Mouse (Mus musculus) heart, embryonic 14.5 days (tissue): ENCODE data around the gene Trim5. TPM values are rescaled to one million over a fixed set of nuclear protein-coding genes. Genes with fewer than 3 reads are reported as not detected.
"Not testable (repeated sequence)": the region's sequence is repeated elsewhere in the genome, so short reads cannot be mapped to it uniquely, and the experiment has no call there.

ENCODE experiments used
- ATAC-seq: fragments of 200-750 bp; cut with Nextera tagmentation; 2 replicates; pipeline ENCODE4 v1.8.0; 2017; ENCODE audit warnings: low read depth, moderate TSS enrichment; ENCODE audit not compliant: insufficient number of reproducible peaks, insufficient read depth, low FRiP score
- H3K27ac ChIP-seq, 2 experiments: fragments of 200-500 bp in 1 of 2; fragments of 300-500 bp in 1 of 2; sonication (generic) in 1 of 2; replicated peaks in 1 of 2; 2 replicates each; pipeline ENCODE4 v1.5.1; 2012 to 2014; ENCODE audit warnings: low read depth in 2 of 2, low read length in 2 of 2, control low read depth in 1 of 2, mild to moderate bottlenecking in 1 of 2, mixed read lengths in 1 of 2; ENCODE audit not compliant: control insufficient read depth in 1 of 2, insufficient read depth in 1 of 2
- H3K27me3 ChIP-seq: fragments of 300-500 bp; sonication (generic); 2 replicates; pipeline ENCODE4 v1.6.1; 2014; ENCODE audit warnings: mild to moderate bottlenecking, low read length, control low read depth; ENCODE audit not compliant: control insufficient read depth, insufficient read depth
- H3K36me3 ChIP-seq: fragments of 300-500 bp; sonication (generic); 2 replicates; pipeline ENCODE4 v1.6.1; 2014; ENCODE audit warnings: mild to moderate bottlenecking, control low read depth, low read length, mixed read lengths; ENCODE audit not compliant: control insufficient read depth, insufficient read depth
- H3K4me1 ChIP-seq, 2 experiments: fragments of 200-500 bp in 1 of 2; fragments of 300-500 bp in 1 of 2; sonication (generic) in 1 of 2; 2 replicates each; pipeline ENCODE4 v1.6.1; 2012 to 2014; ENCODE audit warnings: low read length in 2 of 2, control low read depth in 1 of 2, mixed read lengths in 1 of 2; ENCODE audit not compliant: control insufficient read depth in 2 of 2, insufficient read depth in 2 of 2
- H3K4me2 ChIP-seq: fragments of 300-500 bp; sonication (generic); 2 replicates; pipeline ENCODE4 v1.6.1; 2014; ENCODE audit warnings: mild to moderate bottlenecking, low read length
- H3K4me3 ChIP-seq, 2 experiments: fragments of 200-500 bp in 1 of 2; fragments of 300-500 bp in 1 of 2; sonication (generic) in 1 of 2; 2 replicates each; pipeline ENCODE4 v1.5.1; 2012 to 2014; ENCODE audit warnings: low read length in 2 of 2, mild to moderate bottlenecking in 2 of 2, control low read depth in 1 of 2, low read depth in 1 of 2, moderate library complexity in 1 of 2; ENCODE audit not compliant: control insufficient read depth in 1 of 2, insufficient read depth in 1 of 2
- H3K9ac ChIP-seq: fragments of 300-500 bp; sonication (generic); 2 replicates; pipeline ENCODE4 v1.6.1; 2014; ENCODE audit warnings: mild to moderate bottlenecking, low read length
- H3K9me3 ChIP-seq: fragments of 300-500 bp; sonication (generic); 2 replicates; pipeline ENCODE4 v1.6.1; 2016; ENCODE audit warnings: low read length, control low read depth; ENCODE audit not compliant: control insufficient read depth
- WGBS: fragments of 180-500 bp; shearing (Covaris S2); extraction: QIAGEN DNeasy Blood & Tissue Kit; methylation state at CpG from one replicate; pipeline ENCODE4 v1.1.7; 2014; 5-methylcytosine and 5-hydroxymethylcytosine counted together
- polyA plus RNA-seq: library from polyadenylated mRNA; unstranded; fragments of >200 nt; fragmentation: Nextera tagmentation; extraction: Ambion mirVana; gene quantifications from 2 replicates; pipeline ENCODE4 v1.2.1, GENCODE M21; 2014

The Trim5 gene
- polyA plus RNA-seq, result 0.47 and 0.54 TPM in 2 replicates

GRCm38 (mm10) chr7:104287576-104288443 is at the start of gene Trim5:
Trim5 (minus strand) TSS chr7:104288094.
- H3K9me3 ChIP-seq, H3K4me1 ChIP-seq, H3K36me3 ChIP-seq, H3K27ac ChIP-seq, H3K27me3 ChIP-seq: not testable (repeated sequence)
- peak; percentile 86 for ATAC-seq
- peak within 1 kb of the TSS; percentile 58 for H3K4me2 ChIP-seq
- H3K4me3 ChIP-seq, result peak within 1 kb of the TSS; percentile 17 to 41
- 31% methylated on average over 14 of the region's 14 CpGs for WGBS
- peak within 1 kb of the TSS; percentile 52 for H3K9ac ChIP-seq

- WGBS, result 62% methylated on average over 3 of the region's 3 CpGs
- not testable (repeated sequence) for ATAC-seq, H3K36me3 ChIP-seq, H3K4me1 ChIP-seq, H3K27me3 ChIP-seq, H3K4me3 ChIP-seq, H3K4me2 ChIP-seq, H3K27ac ChIP-seq, H3K9me3 ChIP-seq, H3K9ac ChIP-seq
Measured at GRCm38 (mm10) chr7:104335547-104335946, 47.7 kb upstream of the Trim5 start.

- H3K4me2 ChIP-seq, H3K27me3 ChIP-seq, H3K27ac ChIP-seq, ATAC-seq, H3K4me1 ChIP-seq, H3K9ac ChIP-seq, H3K4me3 ChIP-seq, H3K36me3 ChIP-seq, H3K9me3 ChIP-seq: not testable (repeated sequence)
- WGBS, result 76% methylated on average over 2 of the region's 2 CpGs
Measured at GRCm38 (mm10) chr7:104329171-104329570, 41.3 kb upstream of the Trim5 start, which contains the start of gene Trim34b. Trim34b (plus strand) TSS chr7:104329471.

GRCm38 (mm10) chr7:104322028-104322427 is 34.1 kb upstream of the Trim5 start:
- no peak for ATAC-seq
- WGBS, result 68% methylated on average over 9 of the region's 9 CpGs

GRCm38 (mm10) chr7:104315369-104316080 is 27.6 kb upstream of the Trim5 start, which contains the start of gene Trim12a:
Trim12a (minus strand) TSS chr7:104315466.
- 12% methylated on average over 4 of the region's 4 CpGs for WGBS
- ATAC-seq, result peak; percentile 83

More at GRCm38 (mm10) chr7:104322028-104322427, 34.1 kb upstream of the Trim5 start:
- no peaks in the 10 kb centered on the region for H3K9me3 ChIP-seq
- H3K4me2 ChIP-seq, result no peak overlapping the region
- no peak overlapping the region for H3K4me3 ChIP-seq
- H3K36me3 ChIP-seq, result no peaks in the 10 kb centered on the region
- H3K27ac ChIP-seq, result no peak overlapping the region
- H3K27me3 ChIP-seq, result no peaks in the 10 kb centered on the region
- no peak overlapping the region for H3K9ac ChIP-seq
- no peaks in the 10 kb centered on the region for H3K4me1 ChIP-seq

GRCm38 (mm10) chr7:104314796-104315353 is 27.0 kb upstream of the Trim5 start:
- Histone ChIP-seq H3K4me3 (peak overlapping the region; percentile 54 to 58), H3K4me1 (no peaks in the 10 kb centered on the region), H3K9ac (peak overlapping the region; percentile 75), H3K36me3 (no peaks in the 10 kb centered on the region), H3K27me3 (no peaks in the 10 kb centered on the region), H3K4me2 (peak overlapping the region; percentile 66), H3K9me3 (no peaks in the 10 kb centered on the region), H3K27ac (peak overlapping the region; percentile 71 to 83)
- ATAC-seq, result no peak
- 10% methylated on average over 15 of the region's 15 CpGs for WGBS

More at GRCm38 (mm10) chr7:104315369-104316080, 27.6 kb upstream of the Trim5 start, which contains the start of gene Trim12a:
- H3K4me3 ChIP-seq, result peak within 1 kb of the TSS; percentile 54 to 58
- H3K4me1 ChIP-seq, H3K36me3 ChIP-seq, H3K9me3 ChIP-seq, H3K27me3 ChIP-seq: not testable (repeated sequence)
- peak within 1 kb of the TSS; percentile 66 for H3K4me2 ChIP-seq
- peak within 1 kb of the TSS; percentile 75 for H3K9ac ChIP-seq
- peak within 1 kb of the TSS; percentile 71 to 83 for H3K27ac ChIP-seq

GRCm38 (mm10) chr7:104291638-104292400 is 3.9 kb upstream of the Trim5 start:
- H3K36me3 ChIP-seq, result no peaks in the 10 kb centered on the region
- H3K27ac ChIP-seq, result no peak overlapping the region
- H3K4me2 ChIP-seq, result no peak overlapping the region
- H3K4me1 ChIP-seq, result peaks cover 0 to 2% of the 10 kb centered on the region in 2 experiments; a peak in 1 of 4 replicates
- ATAC-seq, result no peak
- H3K27me3 ChIP-seq, result no peaks in the 10 kb centered on the region
- H3K9ac ChIP-seq, result no peak overlapping the region
- H3K4me3 ChIP-seq, result no peak overlapping the region
- 75% methylated on average over 5 of the region's 5 CpGs for WGBS
- no peaks in the 10 kb centered on the region for H3K9me3 ChIP-seq
